Mouse (Mus musculus) spleen, adult 2 months (tissue): ENCODE data around the gene Slc25a18. TPM values are rescaled to one million over a fixed set of nuclear protein-coding genes. Genes with fewer than 3 reads are reported as not detected.

ENCODE experiments used
- DNase-seq, 2 experiments: peaks; one replicate each; pipeline versions ENCODE4 v3.0.0 to v3.0.0-alpha.2; 2012 to 2021; ENCODE audit warnings: low spot score in 2 of 2, low read depth in 1 of 2
- H3K27ac ChIP-seq: fragments of 200-500 bp; 2 replicates; pipeline ENCODE4 v1.5.1; 2012; ENCODE audit warnings: low read length, inconsistent platforms; ENCODE audit not compliant: insufficient read depth
- H3K27me3 ChIP-seq: fragments of 200-500 bp; 2 replicates; pipeline ENCODE4 v1.6.1; 2012; ENCODE audit warnings: mild to moderate bottlenecking, moderate library complexity, low read length, inconsistent platforms; ENCODE audit not compliant: control insufficient read depth, insufficient read depth
- H3K36me3 ChIP-seq: fragments of 200-500 bp; 2 replicates; pipeline ENCODE4 v1.6.1; 2012; ENCODE audit warnings: mild to moderate bottlenecking, low read length, inconsistent platforms; ENCODE audit not compliant: control insufficient read depth, insufficient read depth
- H3K4me1 ChIP-seq: fragments of 200-500 bp; 2 replicates; pipeline ENCODE4 v1.6.1; 2011; ENCODE audit warnings: inconsistent platforms; ENCODE audit not compliant: control insufficient read depth, insufficient read depth, insufficient read length
- H3K4me3 ChIP-seq: fragments of 200-500 bp; 2 replicates; pipeline ENCODE4 v1.5.1; 2011; ENCODE audit warnings: mild to moderate bottlenecking, inconsistent platforms; ENCODE audit not compliant: insufficient read depth, insufficient read length; ENCODE audit errors: extremely low read depth
- CTCF ChIP-seq: fragments of 200-500 bp; IDR thresholded peaks from 2 replicates; pipeline ENCODE4 v1.5.1; 2011; ENCODE audit warnings: mild to moderate bottlenecking, inconsistent platforms; ENCODE audit not compliant: insufficient read depth, insufficient read length, insufficient replicate concordance; ENCODE audit errors: extremely low read depth
- POLR2A ChIP-seq: fragments of 200-500 bp; IDR thresholded peaks from 2 replicates; pipeline ENCODE4 v1.6.1; 2011; ENCODE audit warnings: low read depth, low read length, inconsistent platforms
- WGBS: fragments of 180-500 bp; shearing (Covaris S2); methylation state at CpG from one replicate; pipeline ENCODE4 v1.1.7; 2018; 5-methylcytosine and 5-hydroxymethylcytosine counted together
- polyA plus RNA-seq: library from polyadenylated mRNA; depleted of rRNA; stranded (reverse); fragments of >200 nt; gene quantifications from 2 replicates; pipeline ENCODE4 v1.2.3, GENCODE M21; 2012

Slc25a18 gene
- polyA plus RNA-seq, 1 experiment, result 0.14 TPM

DNA sequence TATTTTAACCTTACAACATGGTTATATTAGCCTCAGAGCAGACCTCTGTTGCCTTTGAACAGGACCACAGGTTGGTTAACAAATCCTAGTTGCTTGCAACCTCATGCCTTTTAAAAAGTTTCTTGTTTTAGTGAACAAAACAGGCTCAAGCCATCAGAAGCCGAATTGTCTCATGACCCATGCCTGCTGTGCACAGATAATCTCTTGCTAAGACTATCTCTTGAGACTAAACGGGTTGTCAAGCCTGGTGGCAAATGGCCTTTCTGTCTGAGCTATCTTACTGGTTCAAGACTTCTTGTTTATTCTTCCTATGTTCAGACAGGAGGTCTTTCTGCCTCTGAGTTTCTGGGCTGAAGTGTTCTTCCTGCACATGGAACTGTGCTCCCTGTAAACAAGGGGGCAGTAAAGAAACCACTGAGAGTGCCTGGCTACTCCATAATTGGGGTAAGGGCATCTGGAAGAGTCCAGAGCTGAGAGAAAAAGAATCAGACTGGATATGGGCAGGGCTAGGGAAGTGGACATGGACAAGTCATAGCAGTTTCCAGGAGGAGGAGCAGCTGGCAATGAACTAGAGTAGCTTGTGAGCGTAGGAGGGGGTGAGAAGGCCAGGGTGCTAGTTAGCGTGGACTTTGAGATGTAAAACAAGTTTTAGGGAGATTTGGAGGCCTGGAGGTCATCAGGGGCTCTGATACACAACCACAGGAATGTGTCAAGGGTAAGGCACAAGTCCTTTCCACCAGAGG, 57.7 kb downstream of the Slc25a18 start:
- Histone ChIP-seq H3K27me3 (no peaks in the 10 kb centered on the region), H3K27ac (peak overlapping the region; percentile 61; the same call in 1 of the 2 replicates), H3K36me3 (no peaks in the 10 kb centered on the region), H3K4me1 (no peaks in the 10 kb centered on the region), H3K4me3 (no peak overlapping the region)
- no peak for DNase-seq
- 70% methylated on average over 4 of the region's 4 CpGs for WGBS
- TF ChIP-seq CTCF, result no peak

DNA sequence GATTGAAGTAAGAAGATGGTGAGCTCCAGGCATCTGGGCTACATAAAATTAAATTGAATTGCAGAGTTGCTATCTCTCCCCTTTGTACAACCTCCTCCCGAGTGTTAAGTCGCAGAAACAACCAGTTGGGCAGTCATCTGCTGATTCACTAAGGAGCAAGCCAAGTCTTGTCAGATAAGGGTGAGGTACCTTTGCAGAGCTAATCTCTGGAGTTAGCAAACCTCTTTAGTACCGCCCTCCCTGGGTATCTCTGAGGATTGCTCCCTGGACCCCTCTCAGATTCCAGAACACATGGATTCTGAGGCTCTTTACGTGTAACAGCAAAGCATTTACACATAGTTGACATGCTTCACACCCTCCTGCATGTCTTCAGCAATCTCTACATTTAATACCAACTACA, 58.7 kb downstream of the Slc25a18 start:
- Histone ChIP-seq H3K36me3 (no peaks in the 10 kb centered on the region), H3K27ac (no peak overlapping the region), H3K4me3 (no peak overlapping the region), H3K27me3 (no peaks in the 10 kb centered on the region), H3K4me1 (no peaks in the 10 kb centered on the region)
- 72% methylated on average over 4 of the region's 4 CpGs for WGBS
- TF ChIP-seq CTCF, result no peak
- TF ChIP-seq POLR2A, result no peak
- DNase-seq, result no peak

DNA sequence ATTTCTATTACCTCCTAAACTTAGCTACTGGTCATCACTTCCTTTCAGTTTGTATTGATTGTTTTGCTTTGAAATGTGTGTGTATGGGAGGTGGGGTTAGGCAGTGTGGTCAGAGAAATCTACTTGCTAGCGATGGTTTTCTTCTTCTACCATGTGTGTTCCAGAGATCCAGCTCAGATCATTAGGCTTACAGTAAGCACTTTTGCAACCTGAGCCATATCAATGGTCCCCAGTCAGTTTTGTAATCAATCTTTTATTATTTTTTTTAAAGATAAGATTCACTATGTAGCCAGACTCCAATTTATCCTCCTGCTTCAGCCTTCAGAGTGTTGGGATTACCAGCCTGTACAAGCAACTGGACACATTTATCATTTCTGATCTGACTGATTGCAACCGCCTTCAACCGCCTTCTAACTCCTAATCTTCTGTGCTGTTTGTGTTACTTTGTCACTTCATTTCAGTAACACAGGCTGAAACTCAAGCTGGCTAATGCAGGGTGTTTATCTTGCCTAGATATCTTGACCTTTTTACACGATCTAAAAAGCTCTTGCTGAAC, 61.5 kb downstream of the Slc25a18 start:
- H3K27me3 ChIP-seq, result no peaks in the 10 kb centered on the region
- no peak for DNase-seq
- TF ChIP-seq CTCF (no peak), POLR2A (no peak)
- no peaks in the 10 kb centered on the region for H3K36me3 ChIP-seq
- WGBS, result 82% methylated on average over 4 of the region's 4 CpGs
- H3K27ac ChIP-seq, result no peak overlapping the region
- no peaks in the 10 kb centered on the region for H3K4me1 ChIP-seq
- no peak overlapping the region for H3K4me3 ChIP-seq

DNA sequence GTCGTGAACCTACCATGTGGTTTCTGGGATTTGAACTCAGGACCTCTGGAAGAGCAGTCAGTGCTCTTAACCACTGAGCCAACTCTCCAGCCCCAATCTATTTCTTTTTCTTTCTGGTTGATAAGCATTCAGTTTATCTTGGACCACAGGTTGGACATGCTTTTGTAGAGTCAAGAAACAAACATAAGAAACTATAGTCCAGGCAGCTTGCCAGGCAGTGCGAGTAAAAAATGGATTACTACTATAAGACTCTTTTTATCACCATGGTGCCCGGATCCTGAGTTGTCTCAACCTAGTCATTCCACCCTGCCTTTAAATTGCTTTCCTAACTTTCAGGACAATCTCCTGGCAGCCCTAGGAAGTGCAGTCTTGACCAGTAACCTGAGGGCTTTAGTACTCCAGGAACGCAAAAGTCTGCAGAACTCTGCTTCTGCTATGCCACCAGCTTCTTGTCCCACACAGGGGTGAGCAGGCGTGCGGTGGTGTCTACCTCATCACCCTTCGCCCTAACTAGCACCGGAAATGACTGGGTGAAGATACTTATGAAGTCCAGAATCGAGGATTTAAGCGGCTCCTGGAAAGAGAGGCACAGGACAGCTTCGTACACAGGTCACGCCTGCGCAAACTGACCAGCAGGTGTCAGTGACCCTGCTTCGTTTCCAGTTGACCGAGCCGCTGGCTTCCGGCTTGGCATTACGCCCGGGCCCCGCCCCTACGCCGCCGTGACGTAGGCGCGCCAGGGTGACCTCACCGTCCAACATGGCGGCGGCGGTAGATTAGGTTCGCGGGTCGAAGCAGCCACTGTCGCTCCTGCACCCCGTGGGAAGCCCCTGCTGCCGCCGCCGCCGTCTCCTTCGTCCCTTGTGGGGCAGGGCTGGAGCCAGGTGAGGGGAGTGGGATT, 62.3 kb downstream of the Slc25a18 start, which contains the start of gene Bcl2l13:
Gene Bcl2l13 (plus strand): TSS at position 739 of the 901 bp plus-strand sequence.
- peak; percentile 77 to 89 for DNase-seq
- 3% methylated on average over 40 of the region's 40 CpGs for WGBS
- Histone ChIP-seq H3K4me3 (peak within 1 kb of the TSS; percentile 68), H3K27ac (peak within 1 kb of the TSS; percentile 90), H3K36me3 (no peaks in the 10 kb centered on the region), H3K27me3 (no peaks in the 10 kb centered on the region), H3K4me1 (no peaks in the 10 kb centered on the region)
- TF ChIP-seq CTCF (peak; percentile 23; the same call in 1 of the 2 replicates), POLR2A (peak; percentile 73; the same call in 1 of the 2 replicates)

DNA sequence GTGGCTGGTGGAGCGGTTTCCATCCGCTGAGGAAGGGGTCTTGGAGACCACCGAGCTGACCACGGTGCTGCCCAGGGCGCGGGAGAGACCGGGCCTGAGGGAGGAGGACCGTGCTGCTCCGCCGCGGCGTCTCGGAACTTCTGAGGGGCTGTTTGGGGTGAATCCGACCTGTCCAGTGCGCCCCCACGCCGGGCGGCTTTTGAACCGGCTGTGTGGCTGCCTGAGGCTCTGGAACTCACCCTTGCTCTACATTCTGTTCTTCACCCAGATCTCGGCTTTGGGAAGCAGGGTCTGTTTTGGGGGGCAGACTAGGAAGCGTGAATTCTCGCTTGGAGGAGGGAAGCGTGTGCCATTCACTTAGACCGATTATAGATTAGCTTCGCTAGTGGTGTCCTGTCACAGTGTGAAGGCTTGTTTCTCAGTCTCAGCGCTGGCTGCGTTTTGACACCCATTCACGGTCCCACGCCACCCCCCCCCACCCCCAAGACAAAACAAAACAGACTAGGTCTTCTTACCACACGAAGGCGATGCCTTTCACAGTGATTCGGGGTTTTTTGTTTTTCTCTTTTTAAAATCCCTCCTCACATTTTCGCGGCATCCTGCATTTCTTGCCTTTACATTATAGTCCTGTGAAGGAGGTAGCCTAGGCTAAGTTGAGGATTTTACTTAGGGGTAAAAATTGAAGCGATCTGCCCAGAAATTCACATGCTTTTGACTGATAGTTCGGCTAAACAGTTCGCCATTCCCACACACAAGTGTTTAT, 63.2 kb downstream of the Slc25a18 start:
- H3K36me3 ChIP-seq, result no peaks in the 10 kb centered on the region
- H3K4me3 ChIP-seq, result peak overlapping the region; percentile 68
- peak overlapping the region; percentile 90 for H3K27ac ChIP-seq
- TF ChIP-seq CTCF (no peak), POLR2A (no peak)
- H3K27me3 ChIP-seq, result no peaks in the 10 kb centered on the region
- 5% methylated on average over 37 of the region's 37 CpGs for WGBS
- DNase-seq, result peak in 1 of 2 experiments; percentile 17
- no peaks in the 10 kb centered on the region for H3K4me1 ChIP-seq

DNA sequence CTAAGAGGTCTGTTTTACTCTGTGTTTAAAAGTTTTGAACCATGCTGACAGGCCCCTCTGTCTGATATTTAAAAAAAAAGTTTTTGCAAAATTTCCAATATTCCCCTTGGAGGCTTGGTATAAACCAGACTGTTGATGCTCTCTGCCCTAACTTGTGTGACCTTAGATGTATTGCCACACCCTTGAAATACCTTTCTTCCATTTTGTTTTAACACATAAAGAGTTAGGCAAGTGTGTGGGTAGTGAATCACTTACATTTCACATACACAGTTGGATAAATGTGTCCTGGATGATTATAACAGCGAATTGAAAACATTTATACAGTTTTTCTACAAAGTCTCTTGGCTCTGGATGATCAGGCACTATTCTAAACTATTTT, 63.8 kb downstream of the Slc25a18 start:
- Histone ChIP-seq H3K4me3 (no peak overlapping the region; the same call in 1 of the 2 replicates), H3K27me3 (no peaks in the 10 kb centered on the region), H3K36me3 (no peaks in the 10 kb centered on the region), H3K27ac (no peak overlapping the region), H3K4me1 (no peaks in the 10 kb centered on the region)
- WGBS, result 64% methylated on average over 1 of the region's 1 CpGs
- no peak for TF ChIP-seq POLR2A
- DNase-seq, result no peak
